Mouse (Mus musculus): ENCODE results near the gene Eva1a.

- no peak for TF ChIP-seq CTCF (IDR thresholded peaks at IDR 0.05; ENCODE audit: borderline replicate concordance, insufficient read depth, low read depth, low read length)
- no peak for TF ChIP-seq POLR2A (IDR thresholded peaks at IDR 0.05; ENCODE audit: borderline replicate concordance, insufficient read depth, low read length)
Measured at GRCm38 (mm10) chr6:82133592-82133978, 92.7 kb downstream of the Eva1a start.
